Mouse (Mus musculus): Measurements from ENCODE around the gene Capza2. TPM values are rescaled to one million over a fixed set of nuclear protein-coding genes. Genes with fewer than 3 reads are reported as not detected.

Capza2 gene
- polyA plus RNA-seq, 1 experiment from 2014 or later = 246 TPM

GRCm38 (mm10) chr6:17611352-17612010, 24.6 kb upstream of the Capza2 start:
- Histone ChIP-seq H3K4me1 (ENCODE audit: control insufficient read depth, insufficient read depth, low read length) (no peaks in the 10 kb centered on the region), H3K4me2 (ENCODE audit: low read length) (no peak overlapping the region), H3K36me3 (ENCODE audit: control insufficient read depth, insufficient read depth, low read length) (no peaks in the 10 kb centered on the region), H3K4me3 (ENCODE audit: low read depth, low read length) (no peak overlapping the region), H3K27ac (ENCODE audit: low read length) (no peak overlapping the region), H3K9me3 (replicated peaks; ENCODE audit: control insufficient read depth, low read length, poor library complexity, severe bottlenecking) (no peaks in the 10 kb centered on the region), H3K27me3 (ENCODE audit: control insufficient read depth, insufficient read depth, low read depth, low read length) (no peaks in the 10 kb centered on the region), H3K9ac (ENCODE audit: low read depth, low read length) (no peak overlapping the region)
- WGBS = 91% methylated on average over 11 of the region's 11 CpGs
- no peak for ATAC-seq

- Histone ChIP-seq H3K4me3 (ENCODE audit: low read depth, low read length) (no peak overlapping the region), H3K27me3 (ENCODE audit: control insufficient read depth, insufficient read depth, low read depth, low read length) (no peaks in the 10 kb centered on the region), H3K36me3 (ENCODE audit: control insufficient read depth, insufficient read depth, low read length) (no peaks in the 10 kb centered on the region), H3K27ac (ENCODE audit: low read length) (no peak overlapping the region), H3K4me2 (ENCODE audit: low read length) (no peak overlapping the region), H3K9ac (ENCODE audit: low read depth, low read length) (no peak overlapping the region), H3K4me1 (ENCODE audit: control insufficient read depth, insufficient read depth, low read length) (no peaks in the 10 kb centered on the region), H3K9me3 (replicated peaks; ENCODE audit: control insufficient read depth, low read length, poor library complexity, severe bottlenecking) (no peaks in the 10 kb centered on the region)
- WGBS = 85% methylated on average over 4 of the region's 4 CpGs
- ATAC-seq = no peak
Observed at GRCm38 (mm10) chr6:17612652-17613051, 23.4 kb upstream of the Capza2 start.

- WGBS = 90% methylated on average over 4 of the region's 4 CpGs
- no peak for ATAC-seq
- H3K4me1 ChIP-seq (ENCODE audit: control insufficient read depth, insufficient read depth, low read length) = no peaks in the 10 kb centered on the region
- H3K9ac ChIP-seq (ENCODE audit: low read depth, low read length) = no peak overlapping the region
- no peaks in the 10 kb centered on the region for H3K9me3 ChIP-seq (replicated peaks; ENCODE audit: control insufficient read depth, low read length, poor library complexity, severe bottlenecking)
- no peaks in the 10 kb centered on the region for H3K27me3 ChIP-seq (ENCODE audit: control insufficient read depth, insufficient read depth, low read depth, low read length)
- H3K36me3 ChIP-seq (ENCODE audit: control insufficient read depth, insufficient read depth, low read length) = no peaks in the 10 kb centered on the region
- no peak overlapping the region for H3K4me3 ChIP-seq (ENCODE audit: low read depth, low read length)
- H3K4me2 ChIP-seq (ENCODE audit: low read length) = no peak overlapping the region
- H3K27ac ChIP-seq (ENCODE audit: low read length) = no peak overlapping the region
Observed at GRCm38 (mm10) chr6:17620823-17621222, 15.2 kb upstream of the Capza2 start.

- Histone ChIP-seq H3K27me3 (ENCODE audit: control insufficient read depth, insufficient read depth, low read depth, low read length) (no peaks in the 10 kb centered on the region), H3K4me2 (ENCODE audit: low read length) (no peak overlapping the region), H3K9me3 (replicated peaks; ENCODE audit: control insufficient read depth, low read length, poor library complexity, severe bottlenecking) (no peaks in the 10 kb centered on the region), H3K9ac (ENCODE audit: low read depth, low read length) (no peak overlapping the region), H3K36me3 (ENCODE audit: control insufficient read depth, insufficient read depth, low read length) (no peaks in the 10 kb centered on the region), H3K4me1 (ENCODE audit: control insufficient read depth, insufficient read depth, low read length) (no peaks in the 10 kb centered on the region), H3K4me3 (ENCODE audit: low read depth, low read length) (no peak overlapping the region), H3K27ac (ENCODE audit: low read length) (no peak overlapping the region)
- ATAC-seq = no peak
- WGBS = 63% methylated on average over 3 of the region's 3 CpGs
Observed at GRCm38 (mm10) chr6:17621436-17621835, 14.6 kb upstream of the Capza2 start.

DNA sequence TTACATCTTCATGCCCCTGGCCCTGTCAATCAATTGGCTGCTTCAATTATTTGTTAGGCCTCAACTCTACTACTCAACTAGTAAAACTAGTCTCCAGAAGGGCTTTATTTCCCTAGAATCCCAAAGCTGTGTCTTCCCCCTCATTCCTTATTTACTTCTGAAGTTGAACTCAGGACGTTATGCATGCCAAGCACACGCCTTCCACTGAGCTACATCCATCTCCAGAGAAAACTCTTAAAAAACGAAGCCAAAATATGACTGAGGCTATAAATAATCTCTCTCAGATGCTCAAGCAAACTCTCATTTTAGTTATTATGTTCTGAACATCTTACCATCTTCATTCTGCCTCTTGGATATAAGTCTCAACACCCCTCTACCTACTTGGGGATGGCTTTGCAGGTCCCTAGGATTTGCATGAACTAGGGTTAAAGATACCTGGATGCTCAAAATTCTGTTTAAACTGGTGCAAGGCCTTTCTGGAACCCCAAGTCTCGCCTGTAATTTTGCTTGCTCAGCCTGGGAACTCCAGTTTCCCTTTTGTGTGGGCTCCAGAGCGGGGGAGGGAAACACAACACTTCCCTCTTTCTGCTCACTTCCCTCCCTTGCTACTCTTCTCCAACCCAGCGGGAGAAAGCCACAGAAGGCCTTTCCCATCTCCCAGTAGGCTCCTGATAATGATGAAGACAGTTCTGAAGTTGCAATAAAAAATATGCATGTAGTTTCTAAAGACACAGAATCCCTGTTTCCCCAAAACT, 7.2 kb upstream of the Capza2 start:
- no peaks in the 10 kb centered on the region for H3K27me3 ChIP-seq (ENCODE audit: control insufficient read depth, insufficient read depth, low read depth, low read length)
- H3K36me3 ChIP-seq (ENCODE audit: control insufficient read depth, insufficient read depth, low read length) = no peaks in the 10 kb centered on the region
- WGBS = 59% methylated on average over 6 of the region's 6 CpGs
- H3K9ac ChIP-seq (ENCODE audit: low read depth, low read length) = no peak overlapping the region
- ATAC-seq = no peak
- no peak overlapping the region for H3K4me2 ChIP-seq (ENCODE audit: low read length)
- no peak overlapping the region for H3K4me3 ChIP-seq (ENCODE audit: low read depth, low read length)
- no peak overlapping the region for H3K27ac ChIP-seq (ENCODE audit: low read length)
- H3K9me3 ChIP-seq (replicated peaks; ENCODE audit: control insufficient read depth, low read length, poor library complexity, severe bottlenecking) = no peaks in the 10 kb centered on the region
- no peaks in the 10 kb centered on the region for H3K4me1 ChIP-seq (ENCODE audit: control insufficient read depth, insufficient read depth, low read length)

- Histone ChIP-seq H3K4me3 (ENCODE audit: low read depth, low read length) (no peak overlapping the region), H3K9me3 (replicated peaks; ENCODE audit: control insufficient read depth, low read length, poor library complexity, severe bottlenecking) (no peaks in the 10 kb centered on the region), H3K36me3 (ENCODE audit: control insufficient read depth, insufficient read depth, low read length) (no peaks in the 10 kb centered on the region), H3K4me1 (ENCODE audit: control insufficient read depth, insufficient read depth, low read length) (no peaks in the 10 kb centered on the region), H3K27ac (ENCODE audit: low read length) (no peak overlapping the region), H3K27me3 (ENCODE audit: control insufficient read depth, insufficient read depth, low read depth, low read length) (no peaks in the 10 kb centered on the region), H3K9ac (ENCODE audit: low read depth, low read length) (no peak overlapping the region), H3K4me2 (ENCODE audit: low read length) (no peak overlapping the region)
- no peak for ATAC-seq
- WGBS = 68% methylated on average over 5 of the region's 5 CpGs
Observed at GRCm38 (mm10) chr6:17629756-17630155, 6.3 kb upstream of the Capza2 start.

DNA sequence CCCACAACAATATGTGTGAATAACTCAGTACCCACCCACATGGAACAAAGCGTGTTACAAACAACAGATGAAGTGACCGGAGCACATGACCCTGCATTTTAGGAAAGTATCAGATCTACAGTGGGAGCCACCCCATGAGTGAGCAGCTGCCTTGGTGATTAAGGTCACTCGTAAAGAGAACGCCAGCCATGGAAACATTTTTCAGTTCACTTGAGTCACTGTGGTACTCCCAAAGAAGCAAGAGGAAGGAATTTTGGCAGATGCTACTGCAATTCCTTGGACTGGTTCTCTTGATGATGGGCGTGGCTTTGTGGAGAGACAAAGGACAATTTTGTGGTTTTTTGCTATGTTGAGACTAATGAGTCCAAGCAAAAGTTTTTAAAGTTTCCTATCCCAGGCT, 4.4 kb upstream of the Capza2 start:
- no peaks in the 10 kb centered on the region for H3K36me3 ChIP-seq (ENCODE audit: control insufficient read depth, insufficient read depth, low read length)
- H3K27me3 ChIP-seq (ENCODE audit: control insufficient read depth, insufficient read depth, low read depth, low read length) = no peaks in the 10 kb centered on the region
- H3K9me3 ChIP-seq (replicated peaks; ENCODE audit: control insufficient read depth, low read length, poor library complexity, severe bottlenecking) = no peaks in the 10 kb centered on the region
- H3K27ac ChIP-seq (ENCODE audit: low read length) = no peak overlapping the region
- no peak for ATAC-seq
- H3K9ac ChIP-seq (ENCODE audit: low read depth, low read length) = no peak overlapping the region
- 81% methylated on average over 5 of the region's 5 CpGs for WGBS
- H3K4me1 ChIP-seq (ENCODE audit: control insufficient read depth, insufficient read depth, low read length) = no peaks in the 10 kb centered on the region
- no peak overlapping the region for H3K4me2 ChIP-seq (ENCODE audit: low read length)
- H3K4me3 ChIP-seq (ENCODE audit: low read depth, low read length) = no peak overlapping the region

DNA sequence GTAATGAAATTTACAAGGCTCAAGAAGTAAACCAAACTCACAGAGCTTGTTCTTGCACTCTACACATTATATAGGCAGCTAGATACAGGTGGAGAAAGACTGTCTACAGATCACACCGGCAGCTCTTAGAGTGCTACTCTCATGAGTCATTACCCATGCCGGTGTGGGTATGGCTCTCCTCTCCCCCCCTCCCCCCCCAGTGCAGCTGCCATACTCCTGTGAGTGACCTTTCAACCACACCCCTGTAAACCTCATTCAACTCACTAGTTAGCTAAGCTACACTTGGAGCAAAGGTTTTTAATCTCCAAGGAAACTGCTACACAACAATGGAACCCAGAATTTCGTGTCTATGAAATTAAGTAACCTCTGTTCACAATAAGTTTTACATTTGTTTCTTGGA, 2.2 kb upstream of the Capza2 start:
- H3K4me3 ChIP-seq (ENCODE audit: low read depth, low read length) = no peak overlapping the region
- peaks cover 6% of the 10 kb centered on the region for H3K4me1 ChIP-seq (ENCODE audit: control insufficient read depth, insufficient read depth, low read length)
- no peak overlapping the region for H3K9ac ChIP-seq (ENCODE audit: low read depth, low read length)
- H3K36me3 ChIP-seq (ENCODE audit: control insufficient read depth, insufficient read depth, low read length) = no peaks in the 10 kb centered on the region
- H3K9me3 ChIP-seq (replicated peaks; ENCODE audit: control insufficient read depth, low read length, poor library complexity, severe bottlenecking) = no peaks in the 10 kb centered on the region
- no peak overlapping the region for H3K4me2 ChIP-seq (ENCODE audit: low read length)
- no peaks in the 10 kb centered on the region for H3K27me3 ChIP-seq (ENCODE audit: control insufficient read depth, insufficient read depth, low read depth, low read length)
- no peak for ATAC-seq
- 70% methylated on average over 3 of the region's 3 CpGs for WGBS
- no peak overlapping the region for H3K27ac ChIP-seq (ENCODE audit: low read length)

DNA sequence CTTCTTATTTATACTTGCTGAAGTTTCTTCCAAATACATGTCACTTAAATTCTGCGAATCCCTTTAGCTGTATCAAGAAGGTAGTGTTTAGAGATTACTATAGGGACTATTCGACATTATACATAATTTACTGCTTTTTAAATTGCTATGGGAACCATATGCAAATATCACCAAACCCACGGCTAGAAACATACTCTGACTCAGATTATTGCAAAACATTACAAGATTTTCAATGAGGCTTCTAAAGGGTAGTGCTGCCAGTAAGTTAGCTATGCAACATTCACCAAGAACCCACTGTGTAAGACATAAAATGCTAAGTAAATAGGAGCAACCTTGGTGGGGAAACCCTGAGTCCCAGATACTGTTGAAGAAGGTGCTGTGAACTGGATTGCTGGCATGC, 1.0 kb upstream of the Capza2 start:
- H3K27ac ChIP-seq (ENCODE audit: low read length) = no peak overlapping the region
- no peak for ATAC-seq
- no peak overlapping the region for H3K4me2 ChIP-seq (ENCODE audit: low read length)
- no peak overlapping the region for H3K4me3 ChIP-seq (ENCODE audit: low read depth, low read length)
- no peaks in the 10 kb centered on the region for H3K9me3 ChIP-seq (replicated peaks; ENCODE audit: control insufficient read depth, low read length, poor library complexity, severe bottlenecking)
- H3K4me1 ChIP-seq (ENCODE audit: control insufficient read depth, insufficient read depth, low read length) = peaks cover 11% of the 10 kb centered on the region
- 82% methylated on average over 3 of the region's 3 CpGs for WGBS
- no peaks in the 10 kb centered on the region for H3K36me3 ChIP-seq (ENCODE audit: control insufficient read depth, insufficient read depth, low read length)
- no peak overlapping the region for H3K9ac ChIP-seq (ENCODE audit: low read depth, low read length)
- no peaks in the 10 kb centered on the region for H3K27me3 ChIP-seq (ENCODE audit: control insufficient read depth, insufficient read depth, low read depth, low read length)

Measured in midbrain, embryonic 16.5 days (tissue).